Mouse (Mus musculus) MEL (cell line): ENCODE results near the gene Gdf11.

Source experiments
- CHD1 ChIP-seq: IDR thresholded peaks from 2 replicates; pipeline ENCODE4 v1.6.1; 2012; ENCODE audit warnings: low read depth, mild to moderate bottlenecking, inconsistent platforms, low read length, improper control_type of control experiment
- E2F4 ChIP-seq: IDR thresholded peaks from 2 replicates; pipeline ENCODE4 v1.6.1; 2011; ENCODE audit warnings: low read depth, low read length, improper control_type of control experiment, borderline replicate concordance
- TAL1 ChIP-seq: IDR thresholded peaks from 2 replicates; pipeline ENCODE4 v1.6.1; 2012; ENCODE audit warnings: mild to moderate bottlenecking, inconsistent platforms, low read length, moderate library complexity, mixed read lengths
- UBTF ChIP-seq: IDR thresholded peaks from 2 replicates; pipeline ENCODE4 v1.6.1; 2012; ENCODE audit warnings: low read depth, mild to moderate bottlenecking, inconsistent platforms, low read length, improper control_type of control experiment, moderate library complexity, borderline replicate concordance; ENCODE audit not compliant: insufficient read depth

- no peak for TF ChIP-seq CHD1
- no peak for TF ChIP-seq TAL1
- no peak for TF ChIP-seq UBTF
- no peak for TF ChIP-seq E2F4
These were observed 12.7 kb downstream of the Gdf11 start for GRCm38 (mm10) chr10:128878811-128879210.
